Mouse (Mus musculus) right cerebral cortex, postnatal 4 days (tissue): ENCODE measurements around the gene Ggt1.

ENCODE experiments used
- DNase-seq: peaks from one replicate; pipeline ENCODE4 v3.0.0-alpha.2; 2022

Gene Ggt1

GRCm38 (mm10) chr10:75579129-75579528, 17.7 kb downstream of the Ggt1 start:
- no peak for DNase-seq

- peak; percentile 96 for DNase-seq
Observed at GRCm38 (mm10) chr10:75585876-75586552, 24.6 kb downstream of the Ggt1 start.

GRCm38 (mm10) chr10:75586553-75586879, 25.1 kb downstream of the Ggt1 start:
- DNase-seq = no peak

DNA sequence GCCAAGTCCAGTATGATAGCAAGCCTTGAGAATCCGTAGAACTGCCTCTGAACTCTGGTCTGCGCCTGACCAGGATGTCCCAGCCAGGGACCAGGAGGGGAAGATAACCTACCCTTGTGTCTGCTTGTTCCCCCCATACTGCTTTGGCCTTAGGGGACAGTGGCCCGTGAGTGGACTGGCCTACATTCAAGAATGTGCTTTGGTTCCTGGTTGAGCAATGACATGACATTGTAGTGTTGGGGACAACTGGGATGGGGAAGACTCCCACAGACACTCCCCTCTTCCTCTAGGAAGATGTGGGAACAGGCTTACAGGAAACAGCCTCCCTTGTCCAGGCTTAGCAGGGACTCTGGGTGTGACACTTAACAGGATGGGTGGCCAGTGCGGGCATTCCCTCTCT, 26.4 kb downstream of the Ggt1 start:
- DNase-seq = no peak

DNA sequence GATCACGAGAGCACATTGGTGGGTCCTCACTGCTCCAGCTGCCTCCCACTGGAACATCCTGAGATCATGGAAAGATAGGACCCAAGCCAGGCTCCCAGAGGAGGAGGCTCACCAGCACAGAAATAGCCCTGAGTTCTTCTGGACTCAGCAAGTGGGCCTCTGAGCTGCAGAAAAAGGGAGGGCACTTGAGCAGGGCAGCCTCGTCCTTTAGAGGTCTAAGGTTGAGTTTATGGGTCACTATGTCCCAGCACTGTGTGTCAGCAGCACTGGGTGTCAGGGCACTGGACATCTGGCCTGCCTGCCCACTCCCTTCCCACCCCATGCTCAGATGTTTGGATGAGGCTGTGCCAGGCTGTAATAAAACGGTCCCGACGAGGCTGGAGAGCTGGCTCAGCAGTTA, 26.9 kb downstream of the Ggt1 start:
- no peak for DNase-seq

GRCm38 (mm10) chr10:75589129-75589528, 27.7 kb downstream of the Ggt1 start, which contains the start of gene Ggt5:
TSS of gene Ggt5 (plus strand) at chr10:75589340.
- DNase-seq = peak; percentile 30

GRCm38 (mm10) chr10:75589651-75590050, 28.2 kb downstream of the Ggt1 start:
- no peak for DNase-seq

- DNase-seq = no peak
Observed at GRCm38 (mm10) chr10:75591211-75591894, 29.9 kb downstream of the Ggt1 start.

GRCm38 (mm10) chr10:75592585-75592984, 31.2 kb downstream of the Ggt1 start:
- no peak for DNase-seq

GRCm38 (mm10) chr10:75595981-75596380, 34.6 kb downstream of the Ggt1 start:
- no peak for DNase-seq

GRCm38 (mm10) chr10:75600189-75600730, 38.9 kb downstream of the Ggt1 start:
- DNase-seq = no peak

GRCm38 (mm10) chr10:75605162-75605846, 43.9 kb downstream of the Ggt1 start:
- no peak for DNase-seq

DNA sequence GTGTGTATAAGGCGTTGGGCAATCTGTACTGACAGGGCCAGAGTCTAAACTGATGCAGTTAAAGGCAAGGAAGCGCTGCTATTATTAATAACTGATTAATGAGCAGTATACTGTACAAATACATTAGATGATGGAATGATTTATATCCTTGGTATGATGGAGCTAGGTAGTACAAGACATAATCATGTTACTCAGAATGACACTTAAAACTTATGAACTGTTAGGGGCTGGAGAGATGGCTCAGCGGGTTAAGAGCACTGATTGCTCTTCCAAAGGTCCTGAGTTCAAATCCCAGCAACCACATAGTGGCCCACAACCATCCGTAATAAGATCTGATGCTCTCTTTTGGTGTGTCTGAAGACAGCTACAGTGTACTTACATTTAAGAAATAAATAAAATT, 45.8 kb downstream of the Ggt1 start:
- DNase-seq = no peak

- no peak for DNase-seq
Observed at GRCm38 (mm10) chr10:75608975-75609374, 47.6 kb downstream of the Ggt1 start.

- DNase-seq = no peak
Observed at GRCm38 (mm10) chr10:75610486-75610885, 49.1 kb downstream of the Ggt1 start.

GRCm38 (mm10) chr10:75616044-75616443, 54.6 kb downstream of the Ggt1 start:
- DNase-seq = no peak

DNA sequence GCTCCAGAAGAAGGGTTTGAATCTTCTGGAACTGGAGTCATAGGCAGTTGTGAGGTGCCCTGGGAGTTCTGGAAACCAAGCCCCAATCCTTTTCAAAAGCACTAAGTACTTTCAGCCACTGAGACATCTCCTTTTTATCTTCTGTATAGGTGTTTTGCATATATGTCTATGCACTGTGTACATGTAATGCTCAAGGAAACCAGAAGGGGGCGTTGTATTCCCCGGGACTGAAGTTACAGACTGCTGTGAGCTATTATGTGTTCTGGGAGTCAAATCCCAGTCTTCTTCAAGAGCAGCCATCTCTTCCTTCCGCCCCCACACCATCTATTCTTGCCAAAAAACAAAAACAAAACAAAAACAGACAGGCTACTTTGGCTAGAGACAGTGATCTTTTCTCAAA, 59.4 kb downstream of the Ggt1 start:
- no peak for DNase-seq

DNA sequence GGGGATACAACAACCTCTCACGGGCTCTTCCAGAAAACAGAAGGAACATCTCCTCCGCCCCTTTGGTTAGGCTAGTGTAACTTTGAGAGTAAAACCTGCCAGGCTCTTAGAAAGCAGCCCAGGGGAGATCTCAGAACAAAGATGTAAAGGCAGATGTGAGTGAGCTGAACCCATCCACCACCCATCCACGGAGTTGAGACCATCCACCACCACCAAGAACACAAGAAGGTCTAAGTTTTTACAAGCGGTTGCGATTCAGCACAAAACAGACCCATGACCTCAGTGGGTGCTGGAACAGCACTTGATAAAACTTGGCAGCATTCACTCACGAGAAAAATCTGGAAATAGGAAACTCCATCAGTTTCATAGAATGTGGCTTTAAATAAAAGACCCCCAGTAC, 64.5 kb downstream of the Ggt1 start:
- no peak for DNase-seq

GRCm38 (mm10) chr10:75626991-75627390, 65.6 kb downstream of the Ggt1 start:
- DNase-seq = no peak

DNA sequence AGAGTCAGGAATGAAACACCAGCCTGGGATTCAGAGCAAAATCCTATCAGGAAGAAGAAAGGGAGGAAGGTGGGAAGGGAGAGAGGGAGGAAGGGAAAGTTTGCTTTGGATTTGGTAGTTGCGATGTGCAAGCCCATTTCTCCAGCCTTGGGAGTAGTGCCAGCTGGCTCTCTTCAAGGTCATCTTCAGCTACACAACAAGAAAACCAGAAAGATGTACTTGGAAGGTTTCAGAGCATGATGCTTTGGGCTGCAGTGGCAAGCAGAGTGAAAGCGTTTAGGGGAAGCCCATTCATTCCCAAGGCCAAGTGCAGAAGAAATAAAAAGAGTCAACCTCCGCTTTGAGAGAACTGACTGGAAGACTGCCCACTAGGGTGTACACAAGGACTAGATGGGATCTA, 66.1 kb downstream of the Ggt1 start:
- DNase-seq = no peak

- DNase-seq = no peak
Observed at GRCm38 (mm10) chr10:75632633-75633032, 71.2 kb downstream of the Ggt1 start.

GRCm38 (mm10) chr10:75633048-75633447, 71.6 kb downstream of the Ggt1 start:
- DNase-seq = no peak

DNA sequence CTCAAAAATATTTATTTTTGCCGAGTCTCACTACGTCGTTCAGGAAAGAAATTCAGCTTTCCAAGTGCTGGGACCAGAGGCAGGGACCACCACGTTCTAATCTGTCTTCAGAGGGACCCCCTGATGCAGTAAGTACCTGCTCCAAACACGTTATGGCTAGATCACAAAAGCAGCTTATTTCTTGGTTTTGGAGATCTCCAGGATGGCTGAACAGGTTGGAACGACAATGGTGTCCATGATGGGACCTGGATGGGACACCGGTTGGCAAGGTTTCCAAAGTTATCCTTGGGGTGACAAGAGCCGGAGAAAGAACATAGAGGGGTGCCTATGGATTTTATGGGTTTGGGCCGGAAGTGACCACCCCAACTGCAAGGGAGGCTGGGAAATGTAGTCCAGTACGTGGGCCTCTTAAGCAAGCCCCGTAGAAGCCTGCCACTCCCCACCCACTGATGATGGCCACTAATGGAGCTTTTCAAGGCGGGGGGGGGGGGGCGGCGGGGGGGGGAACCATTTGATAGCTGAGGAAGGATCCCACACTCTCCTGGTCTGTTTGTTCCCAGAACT, 72.3 kb downstream of the Ggt1 start:
- no peak for DNase-seq

DNA sequence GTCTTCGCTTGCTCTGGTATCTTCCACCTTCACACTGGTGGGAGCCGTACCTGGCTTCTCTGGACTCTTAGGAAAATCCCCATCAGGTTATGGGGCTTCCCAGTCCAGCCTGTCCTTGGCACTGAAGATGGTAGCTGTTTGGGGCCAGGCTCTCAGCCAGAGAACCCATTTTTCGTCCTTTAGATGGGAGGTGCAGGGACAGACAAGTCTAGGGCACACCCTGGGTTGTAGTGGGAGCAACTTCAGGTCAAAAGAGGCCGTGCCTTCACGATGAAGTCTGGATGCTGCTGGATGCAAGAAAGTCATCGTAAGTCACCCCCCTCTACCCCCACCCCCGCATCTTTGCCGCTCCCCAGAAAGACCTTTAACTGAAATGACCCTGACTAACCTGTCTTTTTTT, 73.2 kb downstream of the Ggt1 start:
- no peak for DNase-seq
